Mouse (Mus musculus) neural tube, embryonic 11.5 days (tissue): ENCODE data around the gene Hs3st1. TPM values are rescaled to one million over a fixed set of nuclear protein-coding genes. Genes with fewer than 3 reads are reported as not detected.

Experiments
- ATAC-seq: fragments of 200-750 bp; cut with Nextera tagmentation; 2 replicates; pipeline ENCODE4 v1.8.0; 2017; ENCODE audit warnings: moderate number of reproducible peaks, mild to moderate bottlenecking, moderate TSS enrichment, moderate library complexity; ENCODE audit not compliant: insufficient read depth, low FRiP score, low TSS enrichment
- DNase-seq: peaks from one replicate; pipeline ENCODE4 v3.0.0-alpha.2; 2015; ENCODE audit warnings: low spot score
- H3K27ac ChIP-seq: fragments of 300-500 bp; sonication (generic); 2 replicates; pipeline ENCODE4 v1.5.1; 2014; ENCODE audit warnings: low read depth, mild to moderate bottlenecking, low read length
- H3K27me3 ChIP-seq: fragments of 300-500 bp; sonication (generic); 2 replicates; pipeline ENCODE4 v1.6.1; 2014; ENCODE audit warnings: mild to moderate bottlenecking, low read length, mixed read lengths; ENCODE audit not compliant: control insufficient read depth, insufficient read depth
- H3K36me3 ChIP-seq: fragments of 300-500 bp; sonication (generic); 2 replicates; pipeline ENCODE4 v1.6.1; 2014; ENCODE audit warnings: mild to moderate bottlenecking, low read length, moderate library complexity, mixed read lengths; ENCODE audit not compliant: control insufficient read depth, insufficient read depth
- H3K4me1 ChIP-seq: fragments of 300-500 bp; sonication (generic); 2 replicates; pipeline ENCODE4 v1.6.1; 2014; ENCODE audit warnings: low read length, mixed read lengths; ENCODE audit not compliant: control insufficient read depth, insufficient read depth
- H3K4me2 ChIP-seq: fragments of 300-500 bp; sonication (generic); 2 replicates; pipeline ENCODE4 v1.6.1; 2014; ENCODE audit warnings: low read depth, mild to moderate bottlenecking, moderate library complexity
- H3K4me3 ChIP-seq: fragments of 300-500 bp; sonication (generic); 2 replicates; pipeline ENCODE4 v1.5.1; 2014; ENCODE audit warnings: low read depth, low read length
- H3K9ac ChIP-seq: fragments of 300-500 bp; sonication (generic); 2 replicates; pipeline ENCODE4 v1.6.1; 2014; ENCODE audit warnings: mild to moderate bottlenecking, low read length
- H3K9me3 ChIP-seq: fragments of 300-500 bp; sonication (generic); 2 replicates; pipeline ENCODE4 v1.6.1; 2016; ENCODE audit warnings: low read length; ENCODE audit not compliant: control insufficient read depth
- WGBS: fragments of 180-500 bp; shearing (Covaris S2); extraction: QIAGEN DNeasy Blood & Tissue Kit; methylation state at CpG from one replicate; pipeline ENCODE4 v1.1.7; 2014; 5-methylcytosine and 5-hydroxymethylcytosine counted together
- polyA plus RNA-seq: library from polyadenylated mRNA; unstranded; fragments of >200 nt; fragmentation: Nextera tagmentation; extraction: Ambion mirVana; gene quantifications from 2 replicates; pipeline ENCODE4 v1.2.1, GENCODE M21; 2014

Hs3st1 gene
- polyA plus RNA-seq, 1 experiment from 2014 or later, result 9.8 TPM

DNA sequence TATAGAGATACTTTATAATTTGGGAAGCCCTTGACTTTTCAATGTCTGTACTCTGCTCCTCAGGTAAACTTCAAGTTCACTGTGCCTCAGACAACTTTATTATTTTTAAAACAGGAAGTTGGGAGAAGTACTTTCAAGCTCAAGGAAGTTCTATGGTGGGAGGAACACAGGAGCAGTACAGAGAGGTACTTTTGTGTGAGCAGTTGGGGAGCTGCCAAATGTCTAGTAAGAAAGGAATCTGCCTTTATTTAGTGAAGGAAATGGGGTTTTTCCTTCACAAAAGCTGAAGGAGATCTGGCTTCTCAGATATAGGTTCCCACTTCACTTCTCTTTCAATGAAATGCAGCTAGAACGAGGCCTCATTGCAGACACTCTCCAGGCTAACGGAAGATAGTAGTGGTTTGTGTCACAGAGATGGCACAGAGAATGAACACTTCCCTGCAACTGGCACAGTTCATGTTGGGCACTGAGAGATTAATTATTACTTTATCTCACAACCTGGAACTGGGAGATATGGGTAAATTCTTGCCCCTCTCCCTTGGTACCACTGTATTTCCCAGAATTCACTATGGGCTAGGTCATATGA lies 3.7 kb upstream of the Hs3st1 start:
- Histone ChIP-seq H3K4me1 (no peaks in the 10 kb centered on the region), H3K9me3 (no peaks in the 10 kb centered on the region), H3K27me3 (no peaks in the 10 kb centered on the region), H3K36me3 (no peaks in the 10 kb centered on the region), H3K27ac (no peak overlapping the region), H3K9ac (no peak overlapping the region), H3K4me3 (no peak overlapping the region), H3K4me2 (no peak overlapping the region)
- WGBS, result 92% methylated on average over 2 of the region's 2 CpGs
- ATAC-seq, result no peak
- no peak for DNase-seq

DNA sequence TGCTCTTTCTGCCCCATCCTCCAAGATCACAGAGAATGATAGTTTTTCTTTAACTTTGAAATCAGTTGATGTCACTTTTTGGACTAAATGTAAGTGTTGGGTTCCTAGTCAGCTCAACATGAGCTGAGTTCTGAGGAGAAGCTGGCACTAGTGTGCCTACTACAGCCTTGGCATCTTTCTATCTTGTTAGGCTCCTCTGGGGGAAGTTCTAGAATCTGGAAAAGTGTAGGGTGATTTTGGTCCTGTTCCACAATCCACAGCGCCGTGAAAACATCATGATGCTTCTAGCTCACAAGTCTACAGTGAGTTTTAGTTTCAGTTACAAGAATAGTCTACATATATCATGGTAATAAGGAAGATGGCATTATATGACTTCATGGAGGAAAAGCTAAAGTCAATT lies 18.4 kb downstream of the Hs3st1 start:
- Histone ChIP-seq H3K9me3 (no peaks in the 10 kb centered on the region), H3K27ac (no peak overlapping the region), H3K4me1 (no peaks in the 10 kb centered on the region), H3K9ac (no peak overlapping the region), H3K4me3 (no peak overlapping the region), H3K36me3 (no peaks in the 10 kb centered on the region), H3K4me2 (no peak overlapping the region), H3K27me3 (no peaks in the 10 kb centered on the region)
- no peak for ATAC-seq
- WGBS, result 86% methylated on average over 2 of the region's 2 CpGs
- no peak for DNase-seq

DNA sequence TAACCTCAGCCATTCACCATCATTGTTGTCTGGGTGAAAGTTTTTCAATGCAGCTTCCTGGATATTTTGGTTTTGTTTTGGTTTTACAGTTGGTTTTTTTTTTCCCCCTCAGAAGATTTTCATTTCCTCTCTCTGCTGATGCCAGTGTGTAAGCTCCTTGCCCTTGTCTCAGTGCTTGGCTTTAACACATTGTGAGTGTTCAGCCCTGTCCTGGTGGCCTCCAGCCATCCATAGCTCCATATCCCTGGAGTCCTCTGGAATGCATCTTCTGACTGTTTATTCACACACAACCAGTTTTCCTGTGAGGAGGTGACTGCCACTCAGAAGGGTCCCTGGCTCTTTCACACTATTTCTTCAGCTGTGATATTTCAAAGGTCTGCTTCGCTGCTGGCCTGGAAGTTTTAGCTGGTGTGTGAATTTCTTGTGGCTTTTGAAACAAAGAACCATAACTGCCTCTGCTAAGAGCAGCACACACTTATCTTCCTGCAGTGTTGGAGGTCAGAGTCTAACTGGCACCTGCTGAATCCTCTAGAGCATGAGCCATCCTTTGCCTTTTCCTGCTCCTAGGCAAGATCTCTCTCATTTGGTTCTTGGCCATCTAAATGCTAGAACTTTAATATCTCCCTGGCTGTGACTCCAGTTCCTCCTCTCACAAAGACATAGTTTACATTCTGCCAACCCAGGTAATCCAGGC lies 21.4 kb downstream of the Hs3st1 start:
- H3K4me2 ChIP-seq, result no peak overlapping the region
- H3K4me3 ChIP-seq, result no peak overlapping the region
- H3K27ac ChIP-seq, result no peak overlapping the region
- ATAC-seq (no peak), DNase-seq (no peak)
- no peak overlapping the region for H3K9ac ChIP-seq
- no peaks in the 10 kb centered on the region for H3K4me1 ChIP-seq
- WGBS, result 82% methylated on average over 1 of the region's 1 CpGs
- no peaks in the 10 kb centered on the region for H3K36me3 ChIP-seq
- H3K27me3 ChIP-seq, result no peaks in the 10 kb centered on the region
- no peaks in the 10 kb centered on the region for H3K9me3 ChIP-seq

DNA sequence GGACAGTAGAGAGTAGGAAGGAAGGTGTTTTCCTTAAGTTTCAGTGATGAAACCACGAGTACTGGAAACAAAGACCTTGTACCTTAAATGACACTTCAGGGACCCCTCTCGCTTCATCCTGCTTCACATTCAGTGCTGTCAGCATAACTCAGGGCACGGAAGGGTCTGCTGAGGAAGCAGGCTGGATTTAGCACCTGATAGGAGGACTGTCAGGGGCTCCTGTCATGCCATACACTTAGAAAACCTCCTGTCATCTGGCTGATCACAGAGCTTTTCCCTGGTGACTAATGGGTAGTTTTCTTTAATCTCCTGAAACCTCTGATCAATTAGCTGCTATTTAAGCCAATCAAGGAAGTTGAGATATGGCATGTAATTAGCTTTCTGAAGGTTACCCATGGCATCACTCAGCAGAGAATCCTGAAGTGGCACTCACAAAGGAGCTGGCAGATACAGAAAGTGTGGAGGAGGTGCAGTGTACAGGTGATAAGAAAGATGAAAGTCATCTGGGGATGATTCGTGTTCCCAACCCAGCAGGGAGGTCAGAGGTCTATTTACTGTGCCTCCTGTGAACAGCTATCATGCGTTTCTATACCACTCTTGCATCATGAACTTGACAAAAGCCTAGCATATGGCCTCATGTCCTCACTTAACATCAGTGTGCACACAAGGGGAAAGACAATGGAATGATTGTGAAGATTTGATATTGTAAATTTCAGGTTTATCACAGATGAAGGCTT lies 22.1 kb downstream of the Hs3st1 start:
- 57% methylated on average over 5 of the region's 5 CpGs for WGBS
- no peak for ATAC-seq
- H3K9ac ChIP-seq, result no peak overlapping the region
- H3K27me3 ChIP-seq, result no peaks in the 10 kb centered on the region
- H3K4me1 ChIP-seq, result no peaks in the 10 kb centered on the region
- H3K27ac ChIP-seq, result no peak overlapping the region
- no peak overlapping the region for H3K4me2 ChIP-seq
- no peak overlapping the region for H3K4me3 ChIP-seq
- no peaks in the 10 kb centered on the region for H3K9me3 ChIP-seq
- DNase-seq, result no peak
- no peaks in the 10 kb centered on the region for H3K36me3 ChIP-seq

DNA sequence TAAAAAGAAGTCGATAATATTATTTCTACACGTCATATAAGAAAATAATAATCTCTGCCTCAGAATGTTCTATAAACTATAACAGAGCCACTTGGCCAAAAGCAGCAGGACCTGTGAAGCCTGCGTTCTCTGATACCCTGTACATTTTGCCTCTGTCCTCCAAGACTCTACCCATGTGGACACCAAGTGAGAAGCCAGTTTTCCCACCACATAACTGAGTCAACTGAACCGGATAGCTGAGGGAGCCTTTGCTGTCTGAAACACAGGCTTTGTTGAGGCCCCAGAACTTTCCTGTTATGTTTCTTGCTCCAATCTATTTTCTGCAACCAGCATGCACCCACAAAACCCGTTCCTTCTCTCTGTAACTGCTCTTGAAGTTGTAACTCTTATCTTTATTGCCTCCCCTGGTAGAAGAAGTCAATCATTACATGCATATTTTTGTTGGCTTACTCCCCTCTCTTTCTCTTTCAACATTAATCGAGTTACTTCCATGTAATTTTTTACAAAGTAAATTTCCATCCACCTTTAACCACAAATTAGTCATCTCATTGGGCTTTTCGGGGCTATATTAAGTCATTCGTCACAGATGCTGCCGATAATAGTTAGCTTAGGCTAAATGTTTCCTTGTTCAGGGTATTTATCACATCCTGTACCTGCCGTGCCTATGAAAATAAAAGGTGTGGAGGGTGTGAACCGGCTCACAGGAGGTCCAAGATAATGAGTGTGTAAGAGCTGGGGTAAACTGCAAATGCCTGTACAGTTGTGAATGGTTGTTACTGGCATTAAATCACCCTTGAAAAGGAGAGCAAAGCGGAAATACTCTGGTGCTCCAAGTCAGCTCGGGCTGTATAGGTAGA lies 39.4 kb downstream of the Hs3st1 start:
- Histone ChIP-seq H3K4me2 (no peak overlapping the region), H3K9me3 (no peaks in the 10 kb centered on the region), H3K9ac (no peak overlapping the region), H3K36me3 (no peaks in the 10 kb centered on the region), H3K4me3 (no peak overlapping the region), H3K27me3 (no peaks in the 10 kb centered on the region), H3K4me1 (no peaks in the 10 kb centered on the region), H3K27ac (no peak overlapping the region)
- ATAC-seq (no peak), DNase-seq (no peak)
- WGBS, result 83% methylated on average over 13 of the region's 13 CpGs

DNA sequence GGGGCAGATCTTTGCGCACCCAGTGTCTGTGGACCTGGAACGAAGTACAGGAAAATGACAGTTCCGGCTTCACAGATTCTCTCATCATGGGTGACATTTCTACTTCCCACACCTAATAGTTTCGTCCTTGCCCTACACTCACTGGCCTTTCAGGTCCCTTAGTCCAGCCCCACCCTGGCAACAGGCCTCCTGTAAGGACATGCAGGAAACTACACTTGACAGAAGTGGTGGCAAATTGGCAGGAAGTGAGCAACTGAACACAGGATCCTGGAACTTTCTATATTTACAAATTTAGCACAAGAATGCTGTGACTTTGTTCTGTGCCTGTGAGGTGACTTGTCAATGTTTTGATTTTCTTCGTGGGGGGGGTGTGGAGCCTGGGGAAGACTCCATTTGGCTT lies 40.1 kb downstream of the Hs3st1 start:
- DNase-seq, result no peak
- Histone ChIP-seq H3K4me3 (no peak overlapping the region), H3K27me3 (no peaks in the 10 kb centered on the region), H3K36me3 (no peaks in the 10 kb centered on the region), H3K9me3 (no peaks in the 10 kb centered on the region), H3K27ac (no peak overlapping the region), H3K4me2 (no peak overlapping the region), H3K4me1 (no peaks in the 10 kb centered on the region), H3K9ac (no peak overlapping the region)
- 88% methylated on average over 5 of the region's 5 CpGs for WGBS
- ATAC-seq, result no peak

DNA sequence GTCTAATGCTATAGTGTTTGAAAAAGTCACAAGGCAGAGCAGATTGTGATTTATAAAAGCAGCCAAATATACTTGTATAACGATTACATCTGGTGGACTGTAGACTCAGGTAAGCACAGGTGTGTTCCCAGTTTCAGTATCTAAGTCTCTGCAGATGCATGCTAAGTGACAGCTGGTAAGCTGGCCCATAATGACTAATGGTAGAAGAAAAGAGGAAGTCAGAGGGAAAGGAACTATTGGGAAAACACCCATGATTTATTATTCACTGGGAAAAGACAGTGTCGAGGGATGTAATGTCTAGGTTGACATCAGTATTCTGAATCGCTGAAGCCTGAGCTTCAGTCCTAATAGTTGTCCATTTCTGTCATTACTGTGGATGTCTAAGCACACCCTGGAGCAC lies 49.7 kb downstream of the Hs3st1 start:
- Histone ChIP-seq H3K4me3 (no peak overlapping the region), H3K27ac (no peak overlapping the region), H3K9me3 (no peaks in the 10 kb centered on the region), H3K4me1 (no peaks in the 10 kb centered on the region), H3K4me2 (no peak overlapping the region), H3K36me3 (no peaks in the 10 kb centered on the region), H3K27me3 (no peaks in the 10 kb centered on the region), H3K9ac (no peak overlapping the region)
- ATAC-seq (no peak), DNase-seq (no peak)
- WGBS, result 72% methylated on average over 3 of the region's 3 CpGs

DNA sequence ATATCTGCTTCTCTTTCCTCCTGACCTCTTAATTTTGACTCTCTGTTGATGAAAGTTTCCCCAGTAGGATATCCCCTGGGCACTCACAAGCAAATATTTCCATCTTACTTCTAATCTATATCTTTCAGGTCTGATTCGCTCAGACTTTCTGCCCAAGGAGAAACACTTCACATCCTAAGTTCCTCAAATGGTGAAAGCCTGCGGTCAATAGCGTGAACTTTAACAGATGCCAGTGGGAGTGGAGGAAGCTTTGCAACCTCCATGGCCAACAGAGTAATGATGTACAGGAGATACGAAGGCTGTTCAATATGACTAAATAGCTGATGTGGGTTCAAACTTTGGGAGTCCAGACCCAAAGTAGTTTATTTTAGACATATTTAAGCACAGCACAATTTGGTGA lies 94.4 kb downstream of the Hs3st1 start:
- Histone ChIP-seq H3K27me3 (no peaks in the 10 kb centered on the region), H3K36me3 (no peaks in the 10 kb centered on the region), H3K27ac (no peak overlapping the region), H3K4me3 (no peak overlapping the region), H3K9me3 (no peaks in the 10 kb centered on the region), H3K9ac (no peak overlapping the region), H3K4me2 (no peak overlapping the region), H3K4me1 (no peaks in the 10 kb centered on the region)
- WGBS, result 93% methylated on average over 4 of the region's 4 CpGs
- ATAC-seq (no peak), DNase-seq (no peak)
